Mouse (Mus musculus) cerebellum, adult 9-10 months (tissue): ENCODE data around the gene Orm1.

Source experiments
- DNase-seq: peaks from one replicate; pipeline ENCODE4 v3.0.0; 2022

Gene Orm1

GRCm38 (mm10) chr4:63356981-63357570, 12.7 kb downstream of the Orm1 start:
- DNase-seq, result no peak

GRCm38 (mm10) chr4:63359861-63360260, 15.5 kb downstream of the Orm1 start:
- DNase-seq, result no peak

- DNase-seq, result no peak
Observed at GRCm38 (mm10) chr4:63362150-63362549, 17.8 kb downstream of the Orm1 start, which contains the start of gene Orm2. Gene Orm2, plus strand, starts transcription at chr4:63362449.

- DNase-seq, result peak; percentile 76
Observed at GRCm38 (mm10) chr4:63368577-63368976, 24.2 kb downstream of the Orm1 start.

GRCm38 (mm10) chr4:63370897-63371296, 26.5 kb downstream of the Orm1 start:
- no peak for DNase-seq

- DNase-seq, result no peak
Observed at GRCm38 (mm10) chr4:63371890-63372289, 27.5 kb downstream of the Orm1 start.

- no peak for DNase-seq
Observed at GRCm38 (mm10) chr4:63373404-63373803, 29.0 kb downstream of the Orm1 start.

- DNase-seq, result no peak
Observed at GRCm38 (mm10) chr4:63374331-63374730, 30.0 kb downstream of the Orm1 start.

GRCm38 (mm10) chr4:63375367-63375766, 31.0 kb downstream of the Orm1 start:
- no peak for DNase-seq

- no peak for DNase-seq
Observed at GRCm38 (mm10) chr4:63377483-63377882, 33.1 kb downstream of the Orm1 start.

- DNase-seq, result no peak
Observed at GRCm38 (mm10) chr4:63382676-63383369, 38.5 kb downstream of the Orm1 start.

- no peak for DNase-seq
Observed at GRCm38 (mm10) chr4:63383474-63383873, 39.1 kb downstream of the Orm1 start.

GRCm38 (mm10) chr4:63384262-63384661, 39.9 kb downstream of the Orm1 start:
- DNase-seq, result no peak

- DNase-seq, result no peak
Observed at GRCm38 (mm10) chr4:63385253-63385652, 40.9 kb downstream of the Orm1 start.

- DNase-seq, result no peak
Observed at GRCm38 (mm10) chr4:63385784-63386183, 41.4 kb downstream of the Orm1 start.

- DNase-seq, result no peak
Observed at GRCm38 (mm10) chr4:63388029-63388428, 43.7 kb downstream of the Orm1 start.

GRCm38 (mm10) chr4:63389121-63389886, 44.9 kb downstream of the Orm1 start:
- DNase-seq, result no peak

- DNase-seq, result no peak
Observed at GRCm38 (mm10) chr4:63389887-63390528, 45.6 kb downstream of the Orm1 start.

GRCm38 (mm10) chr4:63391322-63391721, 47.0 kb downstream of the Orm1 start:
- DNase-seq, result no peak
